Mouse (Mus musculus) liver, embryonic 11.5 days (tissue): ENCODE data around the gene Inf2. TPM values are rescaled to one million over a fixed set of nuclear protein-coding genes. Genes with fewer than 3 reads are reported as not detected.

ENCODE experiments used
- ATAC-seq: fragments of 200-750 bp; cut with Nextera tagmentation; replicated peaks from 2 replicates; pipeline ENCODE4 v1.8.0; 2017; ENCODE audit warnings: moderate number of reproducible peaks, mild to moderate bottlenecking, moderate TSS enrichment, moderate library complexity; ENCODE audit not compliant: low FRiP score
- DNase-seq: peaks from one replicate; pipeline ENCODE4 v3.0.0-alpha.2; 2017; ENCODE audit warnings: low spot score
- H3K27ac ChIP-seq: fragments of 300-500 bp; sonication (generic); 2 replicates; pipeline ENCODE4 v1.5.1; 2014; ENCODE audit warnings: mild to moderate bottlenecking, low read depth, low read length, control low read depth
- H3K27me3 ChIP-seq: fragments of 300-500 bp; sonication (generic); replicated peaks from 2 replicates; pipeline ENCODE4 v1.6.1; 2014; ENCODE audit warnings: low read length, mixed read lengths; ENCODE audit not compliant: control insufficient read depth, insufficient read depth
- H3K36me3 ChIP-seq: fragments of 300-500 bp; sonication (generic); 2 replicates; pipeline ENCODE4 v1.6.1; 2014; ENCODE audit warnings: mild to moderate bottlenecking, low read length, moderate library complexity, mixed read lengths; ENCODE audit not compliant: control insufficient read depth, insufficient read depth
- H3K4me1 ChIP-seq: fragments of 300-500 bp; sonication (generic); replicated peaks from 2 replicates; pipeline ENCODE4 v1.6.1; 2014; ENCODE audit warnings: low read length, mixed read lengths; ENCODE audit not compliant: control insufficient read depth, insufficient read depth
- H3K4me2 ChIP-seq: fragments of 300-500 bp; sonication (generic); 2 replicates; pipeline ENCODE4 v1.6.1; 2014; ENCODE audit warnings: mild to moderate bottlenecking, control low read depth, moderate library complexity
- H3K4me3 ChIP-seq: fragments of 300-500 bp; sonication (generic); 2 replicates; pipeline ENCODE4 v1.5.1; 2014; ENCODE audit warnings: low read depth, low read length, control low read depth
- H3K9ac ChIP-seq: fragments of 300-500 bp; sonication (generic); 2 replicates; pipeline ENCODE4 v1.6.1; 2014; ENCODE audit warnings: low read depth, low read length, control low read depth
- H3K9me3 ChIP-seq: fragments of 300-500 bp; sonication (generic); 2 replicates; pipeline ENCODE4 v1.6.1; 2016; ENCODE audit warnings: low read length, inconsistent platforms, mixed read lengths; ENCODE audit not compliant: control insufficient read depth
- WGBS: fragments of 180-500 bp; shearing (Covaris S2); extraction: QIAGEN DNeasy Blood & Tissue Kit; methylation state at CpG from one replicate; pipeline ENCODE4 v1.1.7; 2014; 5-methylcytosine and 5-hydroxymethylcytosine counted together
- polyA plus RNA-seq: library from polyadenylated mRNA; unstranded; fragments of >200 nt; fragmentation: Nextera tagmentation; extraction: Ambion mirVana; gene quantifications from 2 replicates; pipeline ENCODE4 v1.2.1, GENCODE M21; 2014

Gene Inf2
- polyA plus RNA-seq, 1 experiment from 2014 or later: 6.5 TPM

DNA sequence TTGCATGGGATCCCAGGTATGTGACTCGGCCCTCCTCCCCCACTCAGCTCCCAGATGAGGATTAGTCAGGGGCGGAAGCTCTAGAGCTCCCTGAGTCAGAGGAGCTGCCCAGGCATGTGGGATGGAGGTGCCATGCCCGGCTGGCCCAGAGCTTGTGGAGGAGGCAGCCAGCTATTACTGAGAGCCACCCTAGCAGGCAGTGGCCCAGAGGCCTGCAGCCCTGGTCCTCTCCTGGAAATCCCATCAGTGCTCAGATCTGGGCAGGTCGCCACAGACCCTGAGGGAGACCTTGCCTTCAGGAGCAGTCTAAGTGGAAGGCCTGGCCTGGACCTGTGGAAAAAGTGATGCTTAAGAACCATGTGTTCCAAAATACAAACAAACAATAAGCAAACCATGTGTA lies 7.0 kb downstream of the Inf2 start:
- Histone ChIP-seq H3K4me3 (no peak overlapping the region), H3K9ac (no peak overlapping the region), H3K27me3 (no peaks in the 10 kb centered on the region; the same call in 1 of the 2 replicates), H3K27ac (no peak overlapping the region), H3K36me3 (peaks cover 6% of the 10 kb centered on the region; the same call in 1 of the 2 replicates), H3K4me2 (no peak overlapping the region), H3K4me1 (peaks cover 61% of the 10 kb centered on the region), H3K9me3 (no peaks in the 10 kb centered on the region)
- DNase-seq (no peak), ATAC-seq (no peak)
- 75% methylated on average over 4 of the region's 4 CpGs for WGBS

DNA sequence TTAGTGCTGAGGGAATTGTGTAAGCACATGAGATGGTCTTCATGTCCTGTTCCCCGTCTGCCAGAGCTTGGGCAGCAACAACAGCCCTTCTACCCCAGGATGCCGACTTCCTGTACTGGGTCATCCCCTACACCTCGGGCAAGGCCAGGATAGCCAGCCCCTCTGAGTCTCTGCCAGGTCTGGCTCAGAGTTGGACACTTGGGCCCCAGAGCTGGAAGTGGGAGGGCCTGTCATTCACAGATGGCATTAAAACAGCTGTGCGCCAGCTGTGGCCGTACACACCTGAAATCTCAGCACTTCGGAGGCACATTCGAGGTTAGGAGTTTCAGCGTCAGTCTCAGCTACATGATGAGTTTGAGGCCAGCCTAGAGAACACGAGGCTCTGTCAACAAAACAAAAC lies 7.9 kb downstream of the Inf2 start:
- 73% methylated on average over 9 of the region's 9 CpGs for WGBS

DNA sequence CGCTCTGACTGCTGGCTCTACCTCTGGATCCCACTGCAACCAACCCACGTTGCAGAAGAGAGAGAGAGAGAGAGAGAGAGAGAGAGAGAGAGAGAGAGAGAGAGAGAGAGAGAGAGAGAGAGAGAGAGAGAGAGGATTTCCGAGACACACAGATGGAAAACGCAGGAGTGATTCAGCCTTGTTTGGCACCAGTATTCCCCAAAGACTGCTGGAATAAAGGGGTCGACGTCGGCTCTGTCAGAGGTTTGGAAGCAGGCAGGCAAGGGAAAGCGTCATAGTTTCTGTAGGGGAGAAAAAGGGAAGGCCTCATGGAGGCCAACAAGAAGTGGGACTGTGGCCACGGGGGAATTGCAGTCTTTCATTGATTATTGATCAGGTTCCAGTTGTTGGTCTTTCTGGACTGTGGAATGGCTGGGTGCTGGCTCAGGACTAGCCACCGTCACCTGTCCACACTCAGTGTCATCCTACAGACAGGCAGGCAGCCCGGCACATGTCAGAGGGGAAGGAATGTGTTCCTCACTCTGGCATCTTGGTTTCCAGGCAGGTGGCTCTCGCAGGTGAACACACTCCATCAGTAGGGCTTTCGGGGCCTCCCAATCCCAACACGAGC lies 8.4 kb downstream of the Inf2 start:
- Histone ChIP-seq H3K27ac (no peak overlapping the region), H3K4me3 (no peak overlapping the region), H3K4me2 (no peak overlapping the region), H3K36me3 (peaks cover 11% of the 10 kb centered on the region; the same call in 1 of the 2 replicates), H3K4me1 (peaks cover 60% of the 10 kb centered on the region), H3K9me3 (no peaks in the 10 kb centered on the region), H3K9ac (no peak overlapping the region), H3K27me3 (no peaks in the 10 kb centered on the region; the same call in 1 of the 2 replicates)
- DNase-seq (no peak), ATAC-seq (no peak)
- WGBS: 76% methylated on average over 14 of the region's 14 CpGs

More for the DNA sequence above, 7.9 kb downstream of the Inf2 start:
- no peak for DNase-seq
- no peak overlapping the region for H3K27ac ChIP-seq
- peaks cover 10% of the 10 kb centered on the region; the same call in 1 of the 2 replicates for H3K36me3 ChIP-seq
- H3K9me3 ChIP-seq: no peaks in the 10 kb centered on the region
- H3K4me2 ChIP-seq: no peak overlapping the region
- no peaks in the 10 kb centered on the region; the same call in 1 of the 2 replicates for H3K27me3 ChIP-seq
- H3K4me3 ChIP-seq: no peak overlapping the region
- H3K9ac ChIP-seq: no peak overlapping the region
- peaks cover 60% of the 10 kb centered on the region for H3K4me1 ChIP-seq
- no peak for ATAC-seq

DNA sequence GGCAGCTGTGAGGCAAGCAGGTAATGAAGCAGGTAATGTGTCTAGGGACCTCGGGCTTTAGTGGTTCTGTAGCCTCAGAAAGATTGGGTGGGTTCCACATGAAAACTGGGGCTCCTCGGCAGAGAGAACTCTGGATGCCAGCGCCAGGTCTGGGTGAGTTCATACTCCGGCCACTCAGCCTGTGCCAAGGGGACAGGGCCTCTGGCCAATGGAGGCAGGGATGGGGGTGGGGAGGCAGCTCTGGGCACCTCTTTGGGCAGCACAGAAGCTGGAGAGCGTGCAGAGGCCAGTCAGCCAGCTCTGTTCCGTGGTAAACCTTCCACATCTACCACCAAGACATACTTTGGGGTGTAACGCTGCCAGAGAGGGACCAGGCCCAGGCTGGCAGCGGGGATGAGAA lies 9.0 kb downstream of the Inf2 start:
- Histone ChIP-seq H3K9me3 (no peaks in the 10 kb centered on the region), H3K27me3 (no peaks in the 10 kb centered on the region), H3K36me3 (peaks cover 11% of the 10 kb centered on the region; the same call in 1 of the 2 replicates), H3K4me2 (no peak overlapping the region), H3K4me3 (no peak overlapping the region), H3K4me1 (peaks cover 60% of the 10 kb centered on the region), H3K9ac (no peak overlapping the region), H3K27ac (no peak overlapping the region)
- DNase-seq (no peak), ATAC-seq (no peak)
- WGBS: 85% methylated on average over 8 of the region's 8 CpGs

DNA sequence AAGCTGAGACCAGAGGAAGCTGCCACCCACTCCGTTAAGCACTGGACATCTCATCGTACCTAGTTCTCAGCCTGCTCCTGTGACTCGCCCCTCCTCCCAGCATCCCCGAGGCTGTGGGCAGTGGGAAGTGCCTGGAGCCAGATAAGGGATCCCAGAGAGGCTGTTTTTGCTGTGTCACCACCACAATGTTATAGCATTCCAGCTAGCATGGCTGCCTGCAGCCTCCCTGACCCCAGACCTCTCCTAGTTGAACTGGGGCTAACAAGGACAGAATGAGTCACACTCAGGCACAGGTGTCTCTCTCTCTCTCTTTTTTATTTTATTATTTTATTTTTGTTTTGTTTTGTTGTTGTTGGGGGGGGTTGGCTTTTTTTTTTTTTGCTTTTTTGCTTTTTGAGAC lies 10.6 kb downstream of the Inf2 start:
- Histone ChIP-seq H3K9ac (no peak overlapping the region), H3K9me3 (no peaks in the 10 kb centered on the region), H3K27me3 (no peaks in the 10 kb centered on the region), H3K4me3 (no peak overlapping the region), H3K4me1 (peaks cover 48% of the 10 kb centered on the region), H3K4me2 (peak overlapping the region; percentile 46), H3K27ac (peak overlapping the region; percentile 67), H3K36me3 (peaks cover 14% of the 10 kb centered on the region)
- WGBS: 5% methylated on average over 4 of the region's 4 CpGs
- peak; percentile 69 for DNase-seq
- peak; percentile 77 for ATAC-seq

DNA sequence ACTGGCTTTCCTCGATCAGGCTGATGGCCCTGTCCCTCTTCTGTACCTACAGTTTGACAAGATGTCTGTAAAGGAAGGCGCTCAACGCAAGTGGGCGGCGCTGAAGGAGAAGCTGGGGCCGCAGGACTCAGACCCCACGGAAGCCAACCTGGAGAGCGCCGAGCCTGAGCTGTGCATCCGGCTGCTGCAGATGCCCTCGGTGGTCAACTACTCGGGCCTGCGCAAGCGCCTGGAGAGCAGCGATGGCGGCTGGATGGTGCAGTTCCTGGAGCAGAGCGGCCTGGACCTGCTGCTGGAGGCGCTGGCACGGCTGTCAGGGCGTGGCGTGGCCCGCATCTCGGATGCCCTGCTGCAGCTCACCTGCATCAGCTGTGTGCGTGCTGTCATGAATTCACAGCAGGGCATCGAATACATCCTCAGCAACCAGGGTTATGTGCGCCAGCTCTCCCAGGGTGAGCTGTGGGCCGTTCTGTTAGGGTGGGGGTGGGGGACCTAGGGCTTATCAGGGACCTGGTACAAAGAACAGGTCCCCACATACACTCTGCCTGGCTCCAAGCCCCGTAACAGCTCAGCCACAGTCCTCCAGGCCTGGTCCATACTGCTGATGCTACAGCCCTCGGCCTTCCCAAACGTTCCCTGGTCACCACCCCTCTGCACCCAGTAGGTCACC lies 11.5 kb downstream of the Inf2 start:
- ATAC-seq (no peak; the same call in 1 of the 2 replicates), DNase-seq (no peak)
- Histone ChIP-seq H3K36me3 (peaks cover 16% of the 10 kb centered on the region), H3K4me2 (peak overlapping the region; percentile 22; the same call in 1 of the 2 replicates), H3K27me3 (no peaks in the 10 kb centered on the region), H3K9me3 (no peaks in the 10 kb centered on the region), H3K9ac (no peak overlapping the region), H3K4me3 (no peak overlapping the region), H3K4me1 (peaks cover 40% of the 10 kb centered on the region), H3K27ac (peak overlapping the region; percentile 67; the same call in 1 of the 2 replicates)
- WGBS: 75% methylated on average over 30 of the region's 30 CpGs

DNA sequence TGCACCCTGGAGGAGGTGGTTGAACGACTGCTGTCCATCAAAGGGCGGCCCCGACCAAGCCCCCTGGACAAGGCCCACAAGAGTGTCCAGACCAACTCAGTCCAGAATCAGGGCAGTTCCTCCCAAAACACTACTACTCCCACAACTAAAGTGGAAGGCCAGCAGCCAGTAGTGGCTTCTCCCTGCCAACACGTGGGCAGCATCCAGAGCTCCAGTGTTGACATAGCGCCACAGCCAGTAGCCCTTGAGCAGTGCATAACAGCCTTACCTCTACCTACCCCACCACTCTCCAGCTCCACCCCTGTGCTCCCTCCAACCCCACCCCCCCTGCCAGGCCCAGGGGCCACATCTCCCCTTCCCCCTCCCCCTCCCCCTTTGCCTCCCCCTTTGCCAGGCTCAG lies 15.4 kb downstream of the Inf2 start:
- WGBS: 70% methylated on average over 5 of the region's 5 CpGs
- H3K4me3 ChIP-seq: no peak overlapping the region
- H3K4me2 ChIP-seq: no peak overlapping the region
- no peaks in the 10 kb centered on the region for H3K27me3 ChIP-seq
- ATAC-seq (no peak), DNase-seq (no peak)
- peaks cover 22% of the 10 kb centered on the region for H3K36me3 ChIP-seq
- H3K9ac ChIP-seq: no peak overlapping the region
- peaks cover 16% of the 10 kb centered on the region for H3K4me1 ChIP-seq
- no peaks in the 10 kb centered on the region for H3K9me3 ChIP-seq
- no peak overlapping the region for H3K27ac ChIP-seq

DNA sequence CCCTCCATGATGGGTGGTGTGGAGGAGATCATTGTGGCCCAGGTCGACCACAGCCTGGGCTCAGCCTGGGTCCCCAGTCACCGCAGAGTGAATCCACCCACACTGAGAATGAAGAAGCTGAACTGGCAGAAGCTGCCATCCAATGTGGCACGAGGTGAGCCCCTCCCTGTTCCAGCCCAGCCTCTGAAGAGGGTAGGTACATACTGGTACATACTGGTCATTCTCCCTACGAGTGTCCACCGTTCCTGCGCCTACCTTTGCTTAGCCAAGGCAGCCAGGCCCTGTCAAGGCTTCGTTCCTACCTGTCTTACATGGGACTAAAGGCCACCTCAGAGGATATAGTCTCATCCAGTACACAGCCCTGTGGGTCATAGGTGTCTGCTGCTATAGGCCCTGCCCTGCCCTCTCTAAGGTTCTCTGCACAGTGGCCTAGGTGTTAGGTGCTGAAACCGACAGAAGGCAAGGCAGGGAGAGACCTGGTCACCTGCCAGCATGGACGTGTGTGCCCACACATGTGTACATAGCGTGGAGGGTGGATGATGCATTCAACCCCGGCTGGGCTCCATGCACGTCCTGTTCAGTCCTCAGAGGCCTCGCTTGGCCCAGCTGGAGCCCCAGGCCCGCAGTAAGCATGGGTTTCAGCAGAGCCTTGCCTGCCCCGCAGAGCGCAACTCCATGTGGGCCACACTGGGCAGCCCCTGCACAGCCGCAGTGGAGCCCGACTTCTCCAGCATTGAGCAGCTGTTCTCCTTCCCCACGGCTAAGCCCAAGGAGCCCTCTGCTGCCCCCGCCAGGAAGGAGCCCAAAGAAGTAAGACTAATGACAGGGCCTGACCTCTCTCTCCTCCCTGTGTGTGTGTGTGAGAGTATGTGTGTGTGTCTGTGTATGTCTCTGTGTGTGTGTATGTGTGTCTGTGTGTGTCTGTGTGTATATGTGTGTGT lies 16.4 kb downstream of the Inf2 start:
- Histone ChIP-seq H3K9me3 (no peaks in the 10 kb centered on the region), H3K36me3 (peaks cover 27% of the 10 kb centered on the region), H3K27ac (no peak overlapping the region), H3K4me3 (no peak overlapping the region), H3K4me1 (peaks cover 8% of the 10 kb centered on the region), H3K9ac (no peak overlapping the region), H3K4me2 (no peak overlapping the region), H3K27me3 (no peaks in the 10 kb centered on the region)
- 68% methylated on average over 20 of the region's 20 CpGs for WGBS
- DNase-seq (no peak), ATAC-seq (peak; percentile 37)
